Mouse (Mus musculus): ENCODE results near the gene Sult3a2. TPM values are rescaled to one million over a fixed set of nuclear protein-coding genes. Genes with fewer than 3 reads are reported as not detected.

Sult3a2 gene
- polyA plus RNA-seq, 1 experiment from 2014 or later = not detected

GRCm38 (mm10) chr10:33732409-33733185 lies 53.9 kb downstream of the Sult3a2 start:
- Histone ChIP-seq H3K36me3 (replicated peaks) (no peaks in the 10 kb centered on the region), H3K4me2 (no peak overlapping the region), H3K27me3 (no peaks in the 10 kb centered on the region), H3K9ac (no peak overlapping the region), H3K4me3 (replicated peaks) (no peak overlapping the region), H3K27ac (replicated peaks) (no peak overlapping the region), H3K4me1 (replicated peaks) (no peaks in the 10 kb centered on the region), H3K9me3 (replicated peaks) (no peaks in the 10 kb centered on the region)
- WGBS (ENCODE audit: insufficient replicate concordance) = 67% methylated on average over 4 of the region's 4 CpGs
- ATAC-seq (ENCODE audit: insufficient read depth) = no peak

- Histone ChIP-seq H3K27me3 (no peaks in the 10 kb centered on the region), H3K4me3 (replicated peaks) (no peak overlapping the region), H3K9me3 (replicated peaks) (no peaks in the 10 kb centered on the region), H3K27ac (replicated peaks) (no peak overlapping the region), H3K9ac (no peak overlapping the region), H3K4me1 (replicated peaks) (no peaks in the 10 kb centered on the region), H3K4me2 (no peak overlapping the region), H3K36me3 (replicated peaks) (no peaks in the 10 kb centered on the region)
- ATAC-seq (ENCODE audit: insufficient read depth) = no peak
- 27% methylated on average over 6 of the region's 6 CpGs for WGBS (ENCODE audit: insufficient replicate concordance)
Measured at GRCm38 (mm10) chr10:33723764-33724163, 62.7 kb downstream of the Sult3a2 start.

- Histone ChIP-seq H3K27me3 (no peaks in the 10 kb centered on the region), H3K9ac (no peak overlapping the region), H3K4me1 (replicated peaks) (no peaks in the 10 kb centered on the region), H3K4me3 (replicated peaks) (no peak overlapping the region), H3K27ac (replicated peaks) (no peak overlapping the region), H3K9me3 (replicated peaks) (no peaks in the 10 kb centered on the region), H3K4me2 (no peak overlapping the region), H3K36me3 (replicated peaks) (no peaks in the 10 kb centered on the region)
- WGBS (ENCODE audit: insufficient replicate concordance) = 74% methylated on average over 4 of the region's 4 CpGs
- ATAC-seq (ENCODE audit: insufficient read depth) = no peak
Measured at GRCm38 (mm10) chr10:33721827-33722438, 64.6 kb downstream of the Sult3a2 start.

Other genes starting within 250 kb of the Sult3a2 start
- gene Clvs2, start 161.9 kb downstream of the Sult3a2 start, polyA plus RNA-seq (2015; fragmentation: Nextera tagmentation; extraction: Ambion mirVana) = not detected in 2 replicates
- gene Sult3a1, start 71.0 kb upstream of the Sult3a2 start, polyA plus RNA-seq (2015; fragmentation: Nextera tagmentation; extraction: Ambion mirVana) = not detected in 2 replicates
- gene Rsph4a, start 118.4 kb upstream of the Sult3a2 start, polyA plus RNA-seq (2015; fragmentation: Nextera tagmentation; extraction: Ambion mirVana) = not detected in 2 replicates
- 7.6 and 7.7 TPM in 2 replicates for gene Zup1, start 164.6 kb upstream of the Sult3a2 start, polyA plus RNA-seq (2015; fragmentation: Nextera tagmentation; extraction: Ambion mirVana)
- gene Rwdd1, start 232.9 kb upstream of the Sult3a2 start, polyA plus RNA-seq (2015; fragmentation: Nextera tagmentation; extraction: Ambion mirVana) = 31.0 and 33.4 TPM in 2 replicates

Data from liver, embryonic 15.5 days (tissue).